Mouse (Mus musculus): ENCODE measurements around the gene Mettl13. TPM values are rescaled to one million over a fixed set of nuclear protein-coding genes. Genes with fewer than 3 reads are reported as not detected.
A peak's percentile ranks its signal among the peaks of the same experiment; 100 is the strongest.

Gene Mettl13
- polyA plus RNA-seq, 2 experiments, result 4.2 to 4.9 TPM

DNA sequence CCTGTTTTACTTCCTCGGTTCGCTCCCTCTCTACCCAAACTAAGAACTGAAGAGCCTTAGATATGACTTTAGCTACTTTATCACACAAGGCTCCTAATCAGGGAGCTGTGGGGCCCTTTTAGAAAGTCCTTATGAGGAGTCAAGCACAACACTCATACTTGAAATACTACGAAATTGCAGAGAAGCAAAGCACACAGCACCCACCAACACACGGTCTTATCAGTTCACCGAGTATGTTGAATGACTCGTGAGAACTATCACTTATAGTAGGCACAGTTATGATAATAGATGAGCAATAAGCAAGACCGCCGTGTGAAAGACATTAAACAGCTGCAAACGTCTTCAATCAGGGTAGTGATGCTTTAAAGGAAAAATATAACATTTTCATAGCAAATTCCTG is 4.6 kb upstream of the Mettl13 start:
- H3K4me2 ChIP-seq (ENCODE audit: low read depth), result peak overlapping the region; percentile 29
- WGBS (ENCODE audit: insufficient replicate concordance), result 16% methylated on average over 9 of the region's 9 CpGs
- DNase-seq (ENCODE audit: low read depth in 3 of 3, low spot score in 3 of 3) (no peak), ATAC-seq (ENCODE audit: insufficient read depth) (no peak; the same call in 1 of the 2 replicates)
- H3K4me1 ChIP-seq (replicated peaks; ENCODE audit: control insufficient read depth in 2 of 2, insufficient read depth in 2 of 2, low read length in 1 of 2), result peaks cover 5 to 6% of the 10 kb centered on the region in 2 experiments; a peak in 2 of 4 replicates
- no peaks in the 10 kb centered on the region for H3K36me3 ChIP-seq (replicated peaks; ENCODE audit: control insufficient read depth, insufficient read depth, low read depth)
- no peak overlapping the region for H3K9ac ChIP-seq (replicated peaks)
- no peaks in the 10 kb centered on the region for H3K9me3 ChIP-seq (ENCODE audit: control insufficient read depth, low read length)
- TF ChIP-seq EP300 (IDR thresholded peaks at IDR 0.05; ENCODE audit: low read depth), result no peak
- no peak for TF ChIP-seq CTCF (IDR thresholded peaks at IDR 0.05; ENCODE audit: low read depth)
- H3K27ac ChIP-seq, result no peak overlapping the region; the same call in 1 of the 2 replicates
- H3K27me3 ChIP-seq (ENCODE audit: control insufficient read depth, insufficient read depth, low read length), result no peaks in the 10 kb centered on the region
- no peak overlapping the region for H3K4me3 ChIP-seq (ENCODE audit: insufficient read depth in 1 of 2, low read depth in 2 of 2, low read length in 2 of 2)

DNA sequence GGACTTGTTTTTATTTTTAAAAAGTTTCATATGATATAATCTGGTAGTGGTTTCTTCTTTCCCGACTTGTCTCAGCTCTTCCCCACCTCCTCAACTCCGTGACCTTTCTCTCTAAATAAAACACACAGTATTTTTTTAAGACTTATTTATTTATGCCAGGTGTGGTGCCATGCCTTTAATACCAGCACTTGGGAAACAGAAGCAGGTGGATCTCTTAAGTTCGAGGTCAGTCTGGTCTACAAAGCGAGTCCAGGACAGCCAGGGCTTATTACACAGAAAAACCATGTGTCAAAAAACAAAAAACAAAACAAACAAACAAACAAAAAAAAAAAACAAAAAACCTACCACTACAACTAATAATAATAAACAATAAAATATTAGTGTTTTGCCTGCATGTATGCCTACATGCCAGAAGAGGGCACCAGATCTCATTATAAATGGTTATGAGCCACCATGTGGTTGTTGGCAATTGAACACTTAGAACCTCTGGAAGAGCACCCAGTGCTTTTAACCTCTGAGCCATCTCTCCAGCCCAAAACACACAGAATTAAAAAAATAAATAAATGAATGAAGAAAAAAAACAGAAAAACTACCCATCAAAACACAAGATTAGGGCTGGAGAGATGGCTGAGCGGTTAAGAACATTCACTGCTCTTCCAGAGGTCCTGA is 1.4 kb upstream of the Mettl13 start:
- 55% methylated on average over 5 of the region's 5 CpGs for whole genome bisulfite sequencing (ENCODE audit: insufficient replicate concordance)
- Histone ChIP-seq H3K27ac (no peak overlapping the region), H3K36me3 (replicated peaks; ENCODE audit: control insufficient read depth, insufficient read depth, low read depth) (peaks cover 3% of the 10 kb centered on the region), H3K4me1 (replicated peaks; ENCODE audit: control insufficient read depth in 2 of 2, insufficient read depth in 2 of 2, low read length in 1 of 2) (peaks cover 5 to 14% of the 10 kb centered on the region in 2 experiments; a peak in 3 of 4 replicates), H3K4me3 (ENCODE audit: insufficient read depth in 1 of 2, low read depth in 2 of 2, low read length in 2 of 2) (no peak overlapping the region), H3K9ac (replicated peaks) (no peak overlapping the region), H3K27me3 (ENCODE audit: control insufficient read depth, insufficient read depth, low read length) (no peaks in the 10 kb centered on the region), H3K4me2 (ENCODE audit: low read depth) (no peak overlapping the region; the same call in 1 of the 2 replicates), H3K9me3 (ENCODE audit: control insufficient read depth, low read length) (no peaks in the 10 kb centered on the region)
- TF ChIP-seq CTCF (IDR thresholded peaks at IDR 0.05; ENCODE audit: low read depth) (peak; percentile 73), EP300 (IDR thresholded peaks at IDR 0.05; ENCODE audit: low read depth) (no peak)
- DNase-seq (ENCODE audit: low read depth in 3 of 3, low spot score in 3 of 3), result no peak
- ATAC-seq (ENCODE audit: insufficient read depth), result no peak

DNA sequence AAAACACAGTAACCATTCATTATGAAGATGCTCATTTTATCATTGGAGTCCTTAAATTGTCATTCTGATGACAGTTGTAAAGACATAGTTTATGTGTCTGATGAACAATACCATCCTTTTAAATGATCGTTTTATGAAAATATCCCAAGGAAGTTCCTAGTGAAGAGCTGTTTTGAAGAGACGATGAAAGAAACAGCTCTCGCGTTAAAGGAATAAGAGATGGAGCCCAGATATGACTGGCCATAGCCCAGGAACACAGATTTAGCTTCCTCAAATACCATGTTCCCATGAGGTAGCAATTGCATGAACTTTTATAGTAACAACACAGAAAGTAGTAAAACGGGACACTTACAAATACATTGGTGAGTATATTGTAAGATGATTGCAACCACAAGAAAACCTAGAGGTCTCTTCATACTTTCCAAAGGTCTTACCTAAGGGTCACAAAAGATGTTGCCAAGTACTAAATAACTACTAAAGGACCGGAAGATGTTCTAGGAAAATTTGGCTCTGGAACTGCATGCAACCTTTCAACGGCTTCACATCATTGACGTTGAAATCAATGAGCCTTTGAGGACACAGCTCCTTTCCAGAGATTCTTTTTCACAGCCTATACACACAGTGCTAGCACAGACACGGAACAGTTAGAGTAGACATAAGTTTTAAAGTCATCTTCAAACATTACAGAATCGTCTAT is 714 bp upstream of the Mettl13 start:
- Histone ChIP-seq H3K36me3 (replicated peaks; ENCODE audit: control insufficient read depth, insufficient read depth, low read depth) (peaks cover 5% of the 10 kb centered on the region), H3K4me3 (ENCODE audit: insufficient read depth in 1 of 2, low read depth in 2 of 2, low read length in 2 of 2) (peak overlapping the region; percentile 55 to 70; a peak in 3 of 4 replicates), H3K27ac (peak overlapping the region; percentile 37), H3K27me3 (ENCODE audit: control insufficient read depth, insufficient read depth, low read length) (no peaks in the 10 kb centered on the region), H3K9me3 (ENCODE audit: control insufficient read depth, low read length) (no peaks in the 10 kb centered on the region), H3K9ac (replicated peaks) (peak overlapping the region; percentile 61), H3K4me1 (replicated peaks; ENCODE audit: control insufficient read depth in 2 of 2, insufficient read depth in 2 of 2, low read length in 1 of 2) (peaks cover 5 to 14% of the 10 kb centered on the region in 2 experiments; a peak in 3 of 4 replicates), H3K4me2 (ENCODE audit: low read depth) (peak overlapping the region; percentile 93)
- no peak for TF ChIP-seq EP300 (IDR thresholded peaks at IDR 0.05; ENCODE audit: low read depth)
- no peak for TF ChIP-seq CTCF (IDR thresholded peaks at IDR 0.05; ENCODE audit: low read depth)
- no peak for DNase-seq (ENCODE audit: low read depth in 3 of 3, low spot score in 3 of 3)
- 46% methylated on average over 10 of the region's 10 CpGs for WGBS (ENCODE audit: insufficient replicate concordance)
- ATAC-seq (ENCODE audit: insufficient read depth), result no peak

DNA sequence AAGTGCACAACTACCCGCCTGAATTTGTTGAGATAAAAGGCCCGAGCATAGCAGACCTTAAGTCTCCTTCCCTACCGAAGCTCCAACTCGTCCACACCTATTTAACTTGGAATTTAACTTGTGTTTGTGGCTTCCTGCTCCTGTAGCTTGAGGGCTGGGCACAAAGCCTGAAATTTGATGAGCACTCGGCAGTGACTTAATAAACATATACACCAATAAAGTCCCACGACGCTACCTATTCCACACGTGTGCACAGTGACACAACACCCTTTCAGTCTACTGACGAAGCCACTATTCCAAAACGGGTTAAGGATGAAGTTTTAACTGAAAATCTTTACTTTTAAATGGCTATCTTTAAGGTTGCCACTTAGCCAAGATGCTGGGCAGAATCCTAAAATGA is 744 bp downstream of the Mettl13 start:
- DNase-seq (ENCODE audit: low read depth in 3 of 3, low spot score in 3 of 3), result no peak
- Histone ChIP-seq H3K4me3 (ENCODE audit: insufficient read depth in 1 of 2, low read depth in 2 of 2, low read length in 2 of 2) (peak overlapping the region; percentile 70 to 90), H3K9ac (replicated peaks) (peak overlapping the region; percentile 58), H3K27me3 (ENCODE audit: control insufficient read depth, insufficient read depth, low read length) (no peaks in the 10 kb centered on the region), H3K27ac (no peak overlapping the region), H3K4me1 (replicated peaks; ENCODE audit: control insufficient read depth in 2 of 2, insufficient read depth in 2 of 2, low read length in 1 of 2) (peaks cover 5 to 10% of the 10 kb centered on the region in 2 experiments; a peak in 3 of 4 replicates), H3K4me2 (ENCODE audit: low read depth) (peak overlapping the region; percentile 93), H3K36me3 (replicated peaks; ENCODE audit: control insufficient read depth, insufficient read depth, low read depth) (peaks cover 8% of the 10 kb centered on the region), H3K9me3 (ENCODE audit: control insufficient read depth, low read length) (no peaks in the 10 kb centered on the region)
- 1% methylated on average over 10 of the region's 10 CpGs for WGBS (ENCODE audit: insufficient replicate concordance)
- TF ChIP-seq EP300 (IDR thresholded peaks at IDR 0.05; ENCODE audit: low read depth) (no peak), CTCF (IDR thresholded peaks at IDR 0.05; ENCODE audit: low read depth) (no peak)
- ATAC-seq (ENCODE audit: insufficient read depth), result no peak

DNA sequence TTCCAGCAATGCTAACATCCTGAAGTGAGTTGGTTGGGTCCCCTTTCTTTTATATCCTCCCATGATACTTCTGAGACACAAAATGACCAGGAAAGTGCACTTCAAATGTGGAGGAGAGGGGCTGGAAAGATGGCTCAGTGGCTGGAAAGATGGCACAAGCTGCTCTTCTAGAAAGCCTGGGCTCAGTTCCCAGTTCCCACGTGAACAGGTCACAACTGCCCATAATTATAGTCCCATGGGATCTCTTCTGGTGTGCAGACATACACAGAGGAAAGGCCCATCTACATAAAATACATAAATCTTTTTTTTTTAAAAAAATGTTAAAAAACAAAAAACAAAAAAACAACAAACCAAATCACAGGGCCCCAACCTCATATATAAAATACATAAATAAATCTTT is 5.1 kb downstream of the Mettl13 start:
- no peaks in the 10 kb centered on the region for H3K27me3 ChIP-seq (ENCODE audit: control insufficient read depth, insufficient read depth, low read length)
- no peak overlapping the region for H3K4me3 ChIP-seq (ENCODE audit: insufficient read depth in 1 of 2, low read depth in 2 of 2, low read length in 2 of 2)
- DNase-seq (ENCODE audit: low read depth in 3 of 3, low spot score in 3 of 3) (no peak), ATAC-seq (ENCODE audit: insufficient read depth) (no peak)
- TF ChIP-seq CTCF (IDR thresholded peaks at IDR 0.05; ENCODE audit: low read depth) (no peak), EP300 (IDR thresholded peaks at IDR 0.05; ENCODE audit: low read depth) (no peak)
- peaks cover 29% of the 10 kb centered on the region for H3K36me3 ChIP-seq (replicated peaks; ENCODE audit: control insufficient read depth, insufficient read depth, low read depth)
- H3K27ac ChIP-seq, result no peak overlapping the region
- no peak overlapping the region for H3K4me2 ChIP-seq (ENCODE audit: low read depth)
- H3K9me3 ChIP-seq (ENCODE audit: control insufficient read depth, low read length), result no peaks in the 10 kb centered on the region
- H3K4me1 ChIP-seq (replicated peaks; ENCODE audit: control insufficient read depth in 2 of 2, insufficient read depth in 2 of 2, low read length in 1 of 2), result peaks cover 0 to 7% of the 10 kb centered on the region in 2 experiments; a peak in 2 of 4 replicates
- WGBS (ENCODE audit: insufficient replicate concordance), result 76% methylated on average over 1 of the region's 1 CpGs
- no peak overlapping the region for H3K9ac ChIP-seq (replicated peaks)
